Mouse (Mus musculus) myocyte (in vitro differentiated cells): ENCODE data around the gene Gm1673.

Experiments
- CEBPB ChIP-seq: IDR thresholded peaks from 2 replicates; pipeline ENCODE4 v1.6.1; 2011; ENCODE audit warnings: mild to moderate bottlenecking, moderate library complexity; ENCODE audit not compliant: poor library complexity, insufficient read depth, severe bottlenecking
- MYOD1 ChIP-seq, 3 experiments: IDR thresholded peaks; one replicate each; pipeline ENCODE4 v1.6.1; 2011; ENCODE audit warnings: control low read depth in 2 of 3, low read depth in 2 of 3, mild to moderate bottlenecking in 2 of 3, moderate library complexity in 1 of 3; ENCODE audit not compliant: insufficient read length in 2 of 3, control insufficient read depth in 1 of 3
- POLR2A ChIP-seq: IDR thresholded peaks from one replicate; pipeline ENCODE4 v1.6.1; 2011; ENCODE audit warnings: low read depth, mild to moderate bottlenecking, control low read depth, moderate library complexity; ENCODE audit not compliant: insufficient read length
- POLR2AphosphoS2 ChIP-seq: IDR thresholded peaks from one replicate; pipeline ENCODE4 v1.6.1; 2011; ENCODE audit warnings: low read depth, control low read depth; ENCODE audit not compliant: insufficient read length
- REST ChIP-seq: IDR thresholded peaks from one replicate; pipeline ENCODE4 v1.6.1; 2011; ENCODE audit warnings: mild to moderate bottlenecking, control low read depth, moderate library complexity; ENCODE audit not compliant: insufficient read depth, insufficient read length
- SRF ChIP-seq: IDR thresholded peaks from one replicate; pipeline ENCODE4 v1.6.1; 2011; ENCODE audit warnings: low read depth; ENCODE audit not compliant: control insufficient read depth, insufficient read length
- USF1 ChIP-seq: IDR thresholded peaks from one replicate; pipeline ENCODE4 v1.6.1; 2011; ENCODE audit warnings: low read depth, mild to moderate bottlenecking, control low read depth, moderate library complexity

DNA sequence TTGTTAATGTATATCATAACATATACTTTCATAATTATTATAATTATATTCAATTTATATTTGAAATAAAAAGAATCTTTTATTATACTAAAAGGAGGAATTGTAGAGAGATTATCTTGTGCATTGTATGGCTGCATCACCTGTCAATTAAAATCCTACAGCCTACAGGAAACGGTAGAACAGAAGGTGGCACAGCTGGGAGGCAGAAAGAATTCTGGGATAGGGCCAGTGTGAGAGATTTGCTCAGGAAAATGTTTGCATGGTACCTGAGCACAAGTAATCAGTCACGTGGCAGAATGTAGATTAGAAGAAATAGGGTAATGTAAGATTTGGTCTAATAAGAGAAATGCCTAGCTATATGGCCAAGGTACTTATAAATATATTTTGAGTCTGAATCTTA lies 8.5 kb upstream of the Gm1673 start:
- TF ChIP-seq POLR2A (no peak), SRF (no peak), MYOD1 (IDR thresholded peaks at IDR 0.05; ENCODE audit: control insufficient read depth in 1 of 3, insufficient read length in 2 of 3, low read depth in 2 of 3) (no peak), USF1 (no peak), CEBPB (no peak), REST (no peak), POLR2AphosphoS2 (no peak)
